Mouse (Mus musculus): ENCODE measurements around the gene Mrpl22. TPM values are rescaled to one million over a fixed set of nuclear protein-coding genes. Genes with fewer than 3 reads are reported as not detected.
"Not testable (repeated sequence)": the region's sequence is repeated elsewhere in the genome, so short reads cannot be mapped to it uniquely, and the experiment has no call there.

Gene Mrpl22
- polyA plus RNA-seq, 1 experiment from 2014 or later = 102 TPM

- peak overlapping the region; percentile 46 for H3K4me2 ChIP-seq (replicated peaks)
- no peaks in the 10 kb centered on the region for H3K36me3 ChIP-seq
- no peak overlapping the region for H3K27ac ChIP-seq
- no peak for ATAC-seq (ENCODE audit: low FRiP score)
- peaks cover 7% of the 10 kb centered on the region; the same call in 1 of the 2 replicates for H3K4me1 ChIP-seq
- peak overlapping the region; percentile 27 for H3K4me3 ChIP-seq
- H3K9me3 ChIP-seq (replicated peaks) = no peaks in the 10 kb centered on the region
- WGBS = 47% methylated on average over 15 of the region's 17 CpGs
- H3K9ac ChIP-seq = no peak overlapping the region
- no peaks in the 10 kb centered on the region for H3K27me3 ChIP-seq
These were observed 43.1 kb downstream of the Mrpl22 start for GRCm38 (mm10) chr11:58214391-58215048.

- H3K27me3 ChIP-seq; H3K4me2 ChIP-seq (replicated peaks); H3K4me3 ChIP-seq; ATAC-seq (ENCODE audit: low FRiP score); H3K4me1 ChIP-seq; H3K9me3 ChIP-seq (replicated peaks); H3K9ac ChIP-seq; H3K27ac ChIP-seq; H3K36me3 ChIP-seq: not testable (repeated sequence)
- 47% methylated on average over 2 of the region's 3 CpGs for WGBS
These were observed 43.6 kb downstream of the Mrpl22 start for GRCm38 (mm10) chr11:58215049-58215430.

GRCm38 (mm10) chr11:58215814-58216213 lies 44.4 kb downstream of the Mrpl22 start:
- 87% methylated on average over 5 of the region's 5 CpGs for WGBS
- Histone ChIP-seq H3K9ac (no peak overlapping the region), H3K4me3 (no peak overlapping the region), H3K27ac (no peak overlapping the region), H3K4me2 (replicated peaks) (no peak overlapping the region), H3K27me3 (no peaks in the 10 kb centered on the region), H3K4me1 (peaks cover 7% of the 10 kb centered on the region; the same call in 1 of the 2 replicates), H3K36me3 (no peaks in the 10 kb centered on the region), H3K9me3 (replicated peaks) (no peaks in the 10 kb centered on the region)
- ATAC-seq (ENCODE audit: low FRiP score) = no peak

DNA sequence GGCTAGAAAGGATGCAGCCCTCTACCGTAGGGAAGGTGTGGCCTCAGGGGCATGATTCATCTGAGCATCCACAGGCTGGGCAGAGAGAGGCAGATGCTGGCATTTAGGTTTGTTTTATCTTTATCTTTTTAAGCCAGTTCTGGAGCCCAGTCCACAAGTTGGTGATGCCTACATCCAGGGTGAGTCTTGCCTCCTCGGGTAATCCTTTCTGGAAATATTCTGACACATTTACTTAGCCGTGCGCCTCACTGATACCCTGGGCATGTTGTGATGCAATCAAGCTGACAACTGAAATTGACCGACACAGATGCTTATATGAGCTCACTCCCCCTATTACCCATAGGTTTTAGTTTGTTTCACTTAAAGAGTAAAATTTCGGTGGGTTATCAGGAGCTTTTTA lies 45.4 kb downstream of the Mrpl22 start:
- WGBS = 87% methylated on average over 6 of the region's 6 CpGs
- no peaks in the 10 kb centered on the region for H3K27me3 ChIP-seq
- H3K4me1 ChIP-seq = 0 out of 2 replicates have a peak, but pooled peaks cover 2% of the 10 kb centered on the region

GRCm38 (mm10) chr11:58223751-58224150 lies 52.3 kb downstream of the Mrpl22 start:
- Histone ChIP-seq H3K27me3 (no peaks in the 10 kb centered on the region), H3K4me1 (no peaks in the 10 kb centered on the region; the same call in 1 of the 2 replicates), H3K9ac (no peak overlapping the region), H3K36me3 (no peaks in the 10 kb centered on the region), H3K9me3 (replicated peaks) (no peaks in the 10 kb centered on the region), H3K27ac (no peak overlapping the region), H3K4me2 (replicated peaks) (no peak overlapping the region), H3K4me3 (no peak overlapping the region)
- ATAC-seq (ENCODE audit: low FRiP score) = no peak
- WGBS = 54% methylated on average over 4 of the region's 4 CpGs

More for the DNA sequence above, 45.4 kb downstream of the Mrpl22 start:
- H3K27ac ChIP-seq = no peak overlapping the region
- no peaks in the 10 kb centered on the region for H3K9me3 ChIP-seq (replicated peaks)
- ATAC-seq (ENCODE audit: low FRiP score) = no peak
- no peak overlapping the region for H3K4me2 ChIP-seq (replicated peaks)
- no peak overlapping the region for H3K4me3 ChIP-seq
- no peaks in the 10 kb centered on the region for H3K36me3 ChIP-seq
- H3K9ac ChIP-seq = no peak overlapping the region

DNA sequence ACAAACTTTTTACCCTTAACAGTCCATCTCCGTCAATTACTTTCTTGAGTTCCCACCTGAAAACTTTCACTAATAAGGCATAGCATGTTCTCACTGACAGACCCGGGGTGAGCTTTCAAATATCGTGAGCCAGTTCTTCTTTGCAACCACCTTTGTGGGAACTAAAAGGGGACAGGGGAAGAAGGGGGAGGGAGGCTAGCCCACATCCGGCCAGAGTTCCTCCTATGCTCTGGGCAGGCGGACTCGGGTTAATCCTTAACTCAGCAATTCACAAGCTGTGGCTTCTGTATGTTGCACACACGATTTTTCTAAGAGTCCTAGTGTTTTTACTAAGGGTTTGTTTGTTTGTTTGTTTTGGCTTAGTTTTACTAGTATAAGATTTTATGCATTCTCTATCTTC lies 52.9 kb downstream of the Mrpl22 start:
- H3K4me1 ChIP-seq = no peaks in the 10 kb centered on the region; the same call in 1 of the 2 replicates
- WGBS = 59% methylated on average over 7 of the region's 7 CpGs
- no peaks in the 10 kb centered on the region for H3K27me3 ChIP-seq
- no peak overlapping the region for H3K27ac ChIP-seq
- no peak overlapping the region for H3K4me3 ChIP-seq
- H3K4me2 ChIP-seq (replicated peaks) = no peak overlapping the region
- no peaks in the 10 kb centered on the region for H3K9me3 ChIP-seq (replicated peaks)
- no peaks in the 10 kb centered on the region for H3K36me3 ChIP-seq
- no peak overlapping the region for H3K9ac ChIP-seq
- ATAC-seq (ENCODE audit: low FRiP score) = no peak

DNA sequence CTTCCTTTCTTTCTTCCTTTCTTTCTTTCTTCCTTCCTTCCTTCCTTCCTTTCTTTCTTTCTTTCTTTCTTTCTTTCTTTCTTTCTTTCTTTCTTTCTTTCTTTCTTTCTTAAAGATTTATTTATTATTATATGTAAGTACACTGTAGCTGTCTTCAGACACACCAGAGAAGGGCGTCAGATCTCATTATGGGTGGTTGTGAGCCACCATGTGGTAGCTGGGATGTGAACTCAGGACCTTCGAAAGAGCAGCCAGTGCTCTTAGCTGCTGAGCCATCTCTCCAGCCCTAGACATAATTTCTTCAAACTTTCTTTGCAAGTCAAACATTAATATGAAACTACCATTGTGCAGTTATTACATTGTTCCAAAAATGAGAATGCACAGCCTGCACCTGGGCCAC lies 53.4 kb downstream of the Mrpl22 start:
- not testable (repeated sequence) for ATAC-seq (ENCODE audit: low FRiP score)

DNA sequence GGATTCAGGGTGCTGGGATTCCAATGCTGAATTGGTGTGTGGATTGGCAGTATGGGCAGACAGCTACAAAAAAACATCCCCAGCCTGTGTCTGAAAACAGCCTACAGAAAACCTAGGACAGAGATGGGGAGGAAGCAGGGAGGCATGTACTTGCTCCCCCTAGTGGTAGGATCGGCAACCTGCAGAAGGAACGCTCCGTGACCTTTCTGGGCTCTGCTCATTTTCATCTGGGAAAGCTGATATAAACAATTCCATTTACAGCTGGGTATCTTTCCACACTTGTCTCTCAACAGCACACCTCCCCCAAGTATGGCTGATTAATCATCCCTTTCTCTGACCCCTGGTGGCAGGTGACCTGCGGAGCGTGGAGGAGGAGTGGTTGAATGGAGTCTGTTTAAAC lies 54.2 kb downstream of the Mrpl22 start:
- H3K4me3 ChIP-seq = no peak overlapping the region
- no peak overlapping the region for H3K9ac ChIP-seq
- H3K27ac ChIP-seq = no peak overlapping the region
- H3K4me2 ChIP-seq (replicated peaks) = no peak overlapping the region
- H3K27me3 ChIP-seq = no peaks in the 10 kb centered on the region
- H3K4me1 ChIP-seq = peaks cover 2% of the 10 kb centered on the region; the same call in 1 of the 2 replicates
- H3K36me3 ChIP-seq = no peaks in the 10 kb centered on the region
- ATAC-seq (ENCODE audit: low FRiP score) = no peak
- H3K9me3 ChIP-seq (replicated peaks) = no peaks in the 10 kb centered on the region
- 3% methylated on average over 5 of the region's 5 CpGs for WGBS

More for the DNA sequence above, 53.4 kb downstream of the Mrpl22 start:
- H3K9me3 ChIP-seq (replicated peaks); H3K4me3 ChIP-seq; H3K4me1 ChIP-seq; H3K4me2 ChIP-seq (replicated peaks); H3K9ac ChIP-seq; H3K36me3 ChIP-seq; H3K27ac ChIP-seq; H3K27me3 ChIP-seq: not testable (repeated sequence)
- WGBS = 68% methylated on average over 2 of the region's 2 CpGs

- H3K9ac ChIP-seq = no peak overlapping the region
- no peaks in the 10 kb centered on the region for H3K36me3 ChIP-seq
- no peak overlapping the region for H3K27ac ChIP-seq
- no peak for ATAC-seq (ENCODE audit: low FRiP score)
- H3K27me3 ChIP-seq = no peaks in the 10 kb centered on the region
- H3K4me1 ChIP-seq = peaks cover 2% of the 10 kb centered on the region; the same call in 1 of the 2 replicates
- no peaks in the 10 kb centered on the region for H3K9me3 ChIP-seq (replicated peaks)
- no peak overlapping the region for H3K4me2 ChIP-seq (replicated peaks)
- H3K4me3 ChIP-seq = no peak overlapping the region
These were observed 55.0 kb downstream of the Mrpl22 start for GRCm38 (mm10) chr11:58226425-58226824.

GRCm38 (mm10) chr11:58228021-58228420 lies 56.6 kb downstream of the Mrpl22 start:
- not testable (repeated sequence) for H3K36me3 ChIP-seq; H3K27ac ChIP-seq; H3K9me3 ChIP-seq (replicated peaks); H3K4me3 ChIP-seq; H3K4me2 ChIP-seq (replicated peaks); H3K27me3 ChIP-seq; H3K4me1 ChIP-seq; H3K9ac ChIP-seq; ATAC-seq (ENCODE audit: low FRiP score)
- WGBS = 89% methylated on average over 2 of the region's 2 CpGs

Other genes with a start within 250 kb of the Mrpl22 start
- gene Larp1, start 162.6 kb upstream of the Mrpl22 start, polyA plus RNA-seq (2016; fragmentation: Nextera tagmentation; extraction: Ambion mirVana) = 18.5 and 19.0 TPM in 2 replicates
- gene Gm12248, start 78.5 kb upstream of the Mrpl22 start, polyA plus RNA-seq (2016; fragmentation: Nextera tagmentation; extraction: Ambion mirVana) = 0.14 TPM in 1 of 2 replicates, not detected in the other
- 105 and 109 TPM in 2 replicates for gene Cnot8, start 67.5 kb upstream of the Mrpl22 start, polyA plus RNA-seq (2016; fragmentation: Nextera tagmentation; extraction: Ambion mirVana)
- 22.5 and 24.2 TPM in 2 replicates for gene Gemin5, start 3.1 kb upstream of the Mrpl22 start, polyA plus RNA-seq (2016; fragmentation: Nextera tagmentation; extraction: Ambion mirVana)
- gene Igtp, start 27.9 kb downstream of the Mrpl22 start, polyA plus RNA-seq (2016; fragmentation: Nextera tagmentation; extraction: Ambion mirVana) = 1.9 and 2.0 TPM in 2 replicates
- 0.87 and 0.96 TPM in 2 replicates for gene Irgm2, start 28.0 kb downstream of the Mrpl22 start, polyA plus RNA-seq (2016; fragmentation: Nextera tagmentation; extraction: Ambion mirVana)
- 0.17 TPM in 1 of 2 replicates, not detected in the other for gene 4930438A08Rik, start 103.1 kb downstream of the Mrpl22 start, polyA plus RNA-seq (2016; fragmentation: Nextera tagmentation; extraction: Ambion mirVana)
- 24.1 and 24.5 TPM in 2 replicates for gene Zfp692, start 135.4 kb downstream of the Mrpl22 start, polyA plus RNA-seq (2016; fragmentation: Nextera tagmentation; extraction: Ambion mirVana)
- gene Zfp672, start 158.7 kb downstream of the Mrpl22 start, polyA plus RNA-seq (2016; fragmentation: Nextera tagmentation; extraction: Ambion mirVana) = 34.1 and 39.4 TPM in 2 replicates
- gene Sh3bp5l, start 159.1 kb downstream of the Mrpl22 start, polyA plus RNA-seq (2016; fragmentation: Nextera tagmentation; extraction: Ambion mirVana) = 49.1 and 50.7 TPM in 2 replicates
- gene Lypd8, start 207.4 kb downstream of the Mrpl22 start, polyA plus RNA-seq (2016; fragmentation: Nextera tagmentation; extraction: Ambion mirVana) = not detected in 2 replicates
- not detected in 2 replicates for gene 1810065E05Rik, start 249.4 kb downstream of the Mrpl22 start, polyA plus RNA-seq (2016; fragmentation: Nextera tagmentation; extraction: Ambion mirVana)